Mouse (Mus musculus) central nervous system, embryonic 18 days (tissue): ENCODE measurements around the gene Cxcr4. TPM values are rescaled to one million over a fixed set of nuclear protein-coding genes. Genes with fewer than 3 reads are reported as not detected.

Experiments
- polyA plus RNA-seq: library from polyadenylated mRNA; depleted of rRNA; stranded (reverse); fragments of >200 nt; gene quantifications from 2 replicates; pipeline ENCODE4 v1.2.3, GENCODE M21; 2012; rRNA removed

Gene Cxcr4
- 75.4 and 75.6 TPM in 2 replicates for polyA plus RNA-seq

GRCm38 (mm10) chr1:128592211-128592741 lies at the start of gene Cxcr4:
TSS of gene Cxcr4 (minus strand) at chr1:128592293.

Other genes with a start within 250 kb of the Cxcr4 start
- 37.0 and 43.1 TPM in 2 replicates for gene Mcm6, start 232.6 kb downstream of the Cxcr4 start, polyA plus RNA-seq
- gene Dars, start 174.9 kb downstream of the Cxcr4 start, polyA plus RNA-seq: 55.2 and 61.3 TPM in 2 replicates